Mouse (Mus musculus) liver, embryonic 14.5 days (tissue): Measurements from ENCODE around the gene Man2c1. TPM values are rescaled to one million over a fixed set of nuclear protein-coding genes. Genes with fewer than 3 reads are reported as not detected.
A peak's percentile ranks its signal among the peaks of the same experiment; 100 is the strongest.

Experiments used
- ATAC-seq: fragments of 200-750 bp; cut with Nextera tagmentation; 2 replicates; pipeline ENCODE4 v1.8.0; 2017; ENCODE audit warnings: moderate number of reproducible peaks, mild to moderate bottlenecking, moderate library complexity; ENCODE audit not compliant: insufficient read depth
- DNase-seq, 3 experiments: peaks; one replicate each; pipeline ENCODE4 v3.0.0-alpha.2; 2012 to 2013; ENCODE audit warnings: low read depth in 3 of 3, low spot score in 3 of 3
- H3K27ac ChIP-seq: fragments of 300-500 bp; sonication (generic); 2 replicates; pipeline ENCODE4 v1.5.1; 2014; ENCODE audit warnings: moderate library complexity, mild to moderate bottlenecking, control low read depth, inconsistent platforms
- H3K27me3 ChIP-seq: fragments of 300-500 bp; sonication (generic); 2 replicates; pipeline ENCODE4 v1.6.1; 2014; ENCODE audit warnings: mild to moderate bottlenecking, low read length, moderate library complexity; ENCODE audit not compliant: control insufficient read depth, insufficient read depth
- H3K36me3 ChIP-seq: fragments of 300-500 bp; sonication (generic); replicated peaks from 2 replicates; pipeline ENCODE4 v1.6.1; 2014; ENCODE audit warnings: low read depth; ENCODE audit not compliant: control insufficient read depth, insufficient read depth
- H3K4me1 ChIP-seq, 2 experiments: fragments of 200-500 bp in 1 of 2; fragments of 300-500 bp in 1 of 2; sonication (generic) in 1 of 2; replicated peaks; 2 replicates each; pipeline ENCODE4 v1.6.1; 2012 to 2014; ENCODE audit warnings: antibody characterized with exemption in 1 of 2, inconsistent platforms in 1 of 2, low read length in 1 of 2; ENCODE audit not compliant: control insufficient read depth in 2 of 2, insufficient read depth in 2 of 2
- H3K4me2 ChIP-seq: fragments of 300-500 bp; sonication (generic); 2 replicates; pipeline ENCODE4 v1.6.1; 2014; ENCODE audit warnings: low read depth, mild to moderate bottlenecking, control low read depth, moderate library complexity
- H3K4me3 ChIP-seq, 2 experiments: fragments of 200-500 bp in 1 of 2; fragments of 300-500 bp in 1 of 2; sonication (generic) in 1 of 2; 2 replicates each; pipeline ENCODE4 v1.5.1; 2012 to 2014; ENCODE audit warnings: low read depth in 2 of 2, low read length in 2 of 2, mild to moderate bottlenecking in 2 of 2, control low read depth in 1 of 2, inconsistent platforms in 1 of 2, moderate library complexity in 1 of 2; ENCODE audit not compliant: insufficient read depth in 1 of 2
- H3K9ac ChIP-seq: fragments of 300-500 bp; sonication (generic); replicated peaks from 2 replicates; pipeline ENCODE4 v1.6.1; 2014; ENCODE audit warnings: mild to moderate bottlenecking, control low read depth, moderate library complexity
- H3K9me3 ChIP-seq: fragments of 300-500 bp; sonication (generic); 2 replicates; pipeline ENCODE4 v1.6.1; 2016; ENCODE audit warnings: low read length, mixed read lengths; ENCODE audit not compliant: control insufficient read depth
- CTCF ChIP-seq: IDR thresholded peaks from 2 replicates; pipeline ENCODE4 v1.5.1; 2016; ENCODE audit warnings: antibody characterized with exemption, low read depth, control low read depth
- EP300 ChIP-seq: IDR thresholded peaks from 2 replicates; pipeline ENCODE4 v1.6.1; 2016; ENCODE audit warnings: antibody characterized with exemption, low read depth
- WGBS: fragments of 180-500 bp; shearing (Covaris S2); extraction: QIAGEN DNeasy Blood & Tissue Kit; methylation state at CpG from one replicate; pipeline ENCODE4 v1.1.7; 2014; ENCODE audit not compliant: insufficient replicate concordance; 5-methylcytosine and 5-hydroxymethylcytosine counted together
- polyA plus RNA-seq, 2 experiments: library from polyadenylated mRNA; depleted of rRNA in 1 of 2; stranded (reverse) in 1 of 2; unstranded in 1 of 2; fragments of >200 nt; fragmentation: Nextera tagmentation in 1 of 2; extraction: Ambion mirVana in 1 of 2; gene quantifications; 2 replicates each; pipeline versions ENCODE4 v1.2.1 to v1.2.3; 2012 to 2014

The Man2c1 gene
- polyA plus RNA-seq, 2 experiments: 7.4 to 27.1 TPM

DNA sequence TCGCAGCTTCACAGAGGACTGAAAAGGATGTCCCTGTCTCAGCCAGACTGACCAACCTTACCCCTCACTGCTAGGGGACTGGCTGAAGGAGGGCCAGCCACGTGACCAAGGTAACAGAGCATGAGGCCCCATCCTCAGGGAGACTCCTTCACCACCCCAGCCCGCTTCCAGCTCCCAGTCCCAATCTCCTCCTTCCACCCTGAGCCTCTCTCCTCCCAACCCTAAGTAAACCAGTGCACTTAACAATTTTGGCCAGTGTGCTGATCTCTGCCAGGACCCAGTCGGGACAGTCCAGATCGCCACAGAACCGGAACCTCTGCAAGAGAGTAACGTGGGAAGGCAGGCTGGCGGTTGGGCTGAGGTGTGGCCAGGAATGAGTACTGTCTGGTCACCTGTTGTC is 26.3 kb downstream of the Man2c1 start:
- peak overlapping the region; percentile 82 for H3K4me2 ChIP-seq
- 80% methylated on average over 8 of the region's 8 CpGs for WGBS
- no peak overlapping the region for H3K4me3 ChIP-seq

GRCm38 (mm10) chr9:57157499-57157898 is 27.0 kb downstream of the Man2c1 start:
- no peak for ATAC-seq
- TF ChIP-seq CTCF: no peak
- TF ChIP-seq EP300: no peak
- no peak overlapping the region for H3K27ac ChIP-seq

More for the DNA sequence above, 26.3 kb downstream of the Man2c1 start:
- TF ChIP-seq CTCF (no peak), EP300 (no peak)
- Histone ChIP-seq H3K27me3 (no peaks in the 10 kb centered on the region), H3K9me3 (no peaks in the 10 kb centered on the region), H3K36me3 (no peaks in the 10 kb centered on the region), H3K4me1 (peaks cover 0 to 9% of the 10 kb centered on the region in 2 experiments; a peak in 2 of 4 replicates), H3K27ac (no peak overlapping the region), H3K9ac (no peak overlapping the region)
- DNase-seq: no peak
- ATAC-seq: no peak

GRCm38 (mm10) chr9:57158013-57158470 is 27.6 kb downstream of the Man2c1 start, which contains the start of gene Commd4:
Gene Commd4 (minus strand): TSS chr9:57158331.
- no peak within 1 kb of the TSS for H3K27ac ChIP-seq
- ATAC-seq: peak; percentile 81

More at GRCm38 (mm10) chr9:57157499-57157898, 27.0 kb downstream of the Man2c1 start:
- 25% methylated on average over 13 of the region's 13 CpGs for WGBS
- Histone ChIP-seq H3K4me2 (peak overlapping the region; percentile 82), H3K4me1 (peaks cover 0 to 9% of the 10 kb centered on the region in 2 experiments; a peak in 2 of 4 replicates), H3K27me3 (no peaks in the 10 kb centered on the region), H3K9ac (peak overlapping the region; percentile 72), H3K9me3 (no peaks in the 10 kb centered on the region), H3K4me3 (peak overlapping the region; percentile 73 to 76), H3K36me3 (no peaks in the 10 kb centered on the region)
- no peak for DNase-seq

GRCm38 (mm10) chr9:57158506-57158905 is 28.0 kb downstream of the Man2c1 start:
- DNase-seq (no peak), ATAC-seq (no peak; the same call in 1 of the 2 replicates)
- Histone ChIP-seq H3K27me3 (no peaks in the 10 kb centered on the region), H3K36me3 (no peaks in the 10 kb centered on the region), H3K4me2 (peak overlapping the region; percentile 82), H3K4me1 (peaks cover 0 to 11% of the 10 kb centered on the region in 2 experiments; a peak in 2 of 4 replicates), H3K9ac (peak overlapping the region; percentile 72), H3K27ac (no peak overlapping the region), H3K4me3 (peak overlapping the region; percentile 73 to 76), H3K9me3 (no peaks in the 10 kb centered on the region)
- TF ChIP-seq EP300 (no peak), CTCF (no peak)
- WGBS: 34% methylated on average over 11 of the region's 11 CpGs

More at GRCm38 (mm10) chr9:57158013-57158470, 27.6 kb downstream of the Man2c1 start, which contains the start of gene Commd4:
- no peaks in the 10 kb centered on the region for H3K36me3 ChIP-seq
- peak within 1 kb of the TSS; percentile 72 for H3K9ac ChIP-seq
- WGBS: under 1% methylated on average over 24 of the region's 24 CpGs
- H3K9me3 ChIP-seq: no peaks in the 10 kb centered on the region
- peak within 1 kb of the TSS; percentile 82 for H3K4me2 ChIP-seq
- peak within 1 kb of the TSS; percentile 73 to 76 for H3K4me3 ChIP-seq
- TF ChIP-seq EP300 (no peak), CTCF (peak; percentile 19)
- H3K27me3 ChIP-seq: no peaks in the 10 kb centered on the region
- DNase-seq: peak; percentile 80 to 88 (median 85)
- H3K4me1 ChIP-seq: peaks cover 0 to 11% of the 10 kb centered on the region in 2 experiments; a peak in 2 of 4 replicates

- Histone ChIP-seq H3K27ac (no peak overlapping the region), H3K4me3 (no peak overlapping the region), H3K27me3 (no peaks in the 10 kb centered on the region), H3K36me3 (no peaks in the 10 kb centered on the region), H3K9ac (no peak overlapping the region), H3K4me1 (peaks cover 0 to 6% of the 10 kb centered on the region in 2 experiments; a peak in 2 of 4 replicates), H3K4me2 (no peak overlapping the region), H3K9me3 (no peaks in the 10 kb centered on the region)
- ATAC-seq (no peak), DNase-seq (no peak)
- WGBS: 18% methylated on average over 3 of the region's 3 CpGs
- TF ChIP-seq CTCF: peak; percentile 73
- no peak for TF ChIP-seq EP300
Observed at GRCm38 (mm10) chr9:57162496-57162895, 32.0 kb downstream of the Man2c1 start.
